Mouse (Mus musculus) lung, postnatal 0 days (tissue): ENCODE data around the gene 1110008P14Rik.

Experiments used
- CTCF ChIP-seq: IDR thresholded peaks from 2 replicates; pipeline ENCODE4 v1.5.1; 2016; ENCODE audit warnings: antibody characterized with exemption, mild to moderate bottlenecking
- EP300 ChIP-seq: IDR thresholded peaks from 2 replicates; pipeline ENCODE4 v1.6.1; 2016; ENCODE audit warnings: antibody characterized with exemption, mild to moderate bottlenecking, control low read depth

GRCm38 (mm10) chr2:32374191-32374590 is 7.5 kb downstream of the 1110008P14Rik start:
- TF ChIP-seq CTCF: no peak
- TF ChIP-seq EP300: no peak
